Mouse (Mus musculus): Measurements from ENCODE around the gene Ankrd34b. TPM values are rescaled to one million over a fixed set of nuclear protein-coding genes. Genes with fewer than 3 reads are reported as not detected.

Gene Ankrd34b
- 0.37 and 0.43 TPM in 2 replicates for polyA plus RNA-seq (2015; fragmentation: Nextera tagmentation; extraction: Ambion mirVana)

GRCm38 (mm10) chr13:92425758-92426264, at the start of gene Ankrd34b:
Ankrd34b (plus strand) TSS chr13:92425896.
- Histone ChIP-seq H3K9me3 (replicated peaks) (no peaks in the 10 kb centered on the region), H3K27me3 (peaks cover 65% of the 10 kb centered on the region)
- peak; percentile 85 for ATAC-seq

GRCm38 (mm10) chr13:92387367-92387766, 38.3 kb upstream of the Ankrd34b start:
- no peak overlapping the region for H3K9ac ChIP-seq
- H3K4me3 ChIP-seq, result no peak overlapping the region

More at GRCm38 (mm10) chr13:92425758-92426264, at the start of gene Ankrd34b:
- Histone ChIP-seq H3K4me3 (peak within 1 kb of the TSS; percentile 62), H3K4me1 (peaks cover 11% of the 10 kb centered on the region), H3K36me3 (ENCODE audit: poor library complexity, severe bottlenecking) (no peaks in the 10 kb centered on the region), H3K4me2 (peak within 1 kb of the TSS; percentile 99), H3K9ac (peak within 1 kb of the TSS; percentile 65), H3K27ac (no peak within 1 kb of the TSS)
- under 1% methylated on average over 25 of the region's 54 CpGs for WGBS

GRCm38 (mm10) chr13:92393047-92393661, 32.5 kb upstream of the Ankrd34b start:
- 64% methylated on average over 12 of the region's 12 CpGs for WGBS
- ATAC-seq, result no peak
- no peak overlapping the region for H3K4me3 ChIP-seq
- H3K4me2 ChIP-seq, result no peak overlapping the region
- no peaks in the 10 kb centered on the region for H3K27me3 ChIP-seq
- H3K4me1 ChIP-seq, result no peaks in the 10 kb centered on the region
- no peaks in the 10 kb centered on the region for H3K9me3 ChIP-seq (replicated peaks)
- no peak overlapping the region for H3K27ac ChIP-seq
- H3K36me3 ChIP-seq (ENCODE audit: poor library complexity, severe bottlenecking), result no peaks in the 10 kb centered on the region
- no peak overlapping the region for H3K9ac ChIP-seq

More at GRCm38 (mm10) chr13:92387367-92387766, 38.3 kb upstream of the Ankrd34b start:
- no peaks in the 10 kb centered on the region for H3K4me1 ChIP-seq
- no peak for ATAC-seq
- no peak overlapping the region for H3K4me2 ChIP-seq
- H3K27me3 ChIP-seq, result no peaks in the 10 kb centered on the region
- H3K36me3 ChIP-seq (ENCODE audit: poor library complexity, severe bottlenecking), result peaks cover 16% of the 10 kb centered on the region
- WGBS, result 89% methylated on average over 3 of the region's 3 CpGs
- H3K9me3 ChIP-seq (replicated peaks), result no peaks in the 10 kb centered on the region
- H3K27ac ChIP-seq, result no peak overlapping the region

GRCm38 (mm10) chr13:92398491-92399384, 27.0 kb upstream of the Ankrd34b start:
- Histone ChIP-seq H3K27me3 (no peaks in the 10 kb centered on the region), H3K4me3 (no peak overlapping the region), H3K9me3 (replicated peaks) (no peaks in the 10 kb centered on the region), H3K36me3 (ENCODE audit: poor library complexity, severe bottlenecking) (no peaks in the 10 kb centered on the region), H3K4me2 (no peak overlapping the region), H3K4me1 (no peaks in the 10 kb centered on the region), H3K9ac (no peak overlapping the region), H3K27ac (no peak overlapping the region)
- 64% methylated on average over 11 of the region's 11 CpGs for WGBS
- peak; percentile 27; the same call in 1 of the 2 replicates for ATAC-seq

- no peaks in the 10 kb centered on the region for H3K36me3 ChIP-seq (ENCODE audit: poor library complexity, severe bottlenecking)
- H3K9ac ChIP-seq, result no peak overlapping the region
- H3K4me3 ChIP-seq, result no peak overlapping the region
- H3K27ac ChIP-seq, result no peak overlapping the region
- WGBS, result 84% methylated on average over 2 of the region's 2 CpGs
- H3K4me2 ChIP-seq, result no peak overlapping the region
- H3K4me1 ChIP-seq, result no peaks in the 10 kb centered on the region
- ATAC-seq, result no peak
- no peaks in the 10 kb centered on the region for H3K9me3 ChIP-seq (replicated peaks)
- no peaks in the 10 kb centered on the region for H3K27me3 ChIP-seq
These were observed 23.6 kb upstream of the Ankrd34b start for GRCm38 (mm10) chr13:92402063-92402462.

GRCm38 (mm10) chr13:92403496-92403895, 22.2 kb upstream of the Ankrd34b start:
- Histone ChIP-seq H3K27ac (no peak overlapping the region), H3K4me2 (no peak overlapping the region), H3K36me3 (ENCODE audit: poor library complexity, severe bottlenecking) (no peaks in the 10 kb centered on the region), H3K27me3 (no peaks in the 10 kb centered on the region), H3K9ac (no peak overlapping the region), H3K4me3 (no peak overlapping the region), H3K4me1 (no peaks in the 10 kb centered on the region), H3K9me3 (replicated peaks) (no peaks in the 10 kb centered on the region)
- no peak for ATAC-seq
- 90% methylated on average over 3 of the region's 3 CpGs for WGBS

GRCm38 (mm10) chr13:92410486-92410885, 15.2 kb upstream of the Ankrd34b start:
- Histone ChIP-seq H3K4me1 (no peaks in the 10 kb centered on the region), H3K27me3 (no peaks in the 10 kb centered on the region), H3K9me3 (replicated peaks) (no peaks in the 10 kb centered on the region), H3K27ac (no peak overlapping the region), H3K9ac (no peak overlapping the region), H3K36me3 (ENCODE audit: poor library complexity, severe bottlenecking) (no peaks in the 10 kb centered on the region), H3K4me3 (no peak overlapping the region), H3K4me2 (no peak overlapping the region)
- WGBS, result 70% methylated on average over 2 of the region's 2 CpGs
- ATAC-seq, result no peak

- Histone ChIP-seq H3K36me3 (ENCODE audit: poor library complexity, severe bottlenecking) (no peaks in the 10 kb centered on the region), H3K4me2 (no peak overlapping the region), H3K27me3 (peaks cover 21% of the 10 kb centered on the region), H3K4me1 (no peaks in the 10 kb centered on the region), H3K9me3 (replicated peaks) (no peaks in the 10 kb centered on the region), H3K9ac (no peak overlapping the region), H3K27ac (no peak overlapping the region), H3K4me3 (no peak overlapping the region)
- 91% methylated on average over 11 of the region's 11 CpGs for WGBS
- no peak for ATAC-seq
These were observed 6.1 kb upstream of the Ankrd34b start for GRCm38 (mm10) chr13:92419630-92420029.

GRCm38 (mm10) chr13:92423711-92424110, 2.0 kb upstream of the Ankrd34b start:
- Histone ChIP-seq H3K4me3 (no peak overlapping the region), H3K36me3 (ENCODE audit: poor library complexity, severe bottlenecking) (no peaks in the 10 kb centered on the region), H3K4me1 (peaks cover 11% of the 10 kb centered on the region), H3K9ac (no peak overlapping the region), H3K4me2 (no peak overlapping the region), H3K27me3 (peaks cover 60% of the 10 kb centered on the region), H3K9me3 (replicated peaks) (no peaks in the 10 kb centered on the region), H3K27ac (no peak overlapping the region)
- 62% methylated on average over 3 of the region's 3 CpGs for WGBS
- ATAC-seq, result no peak

- Histone ChIP-seq H3K27me3 (peaks cover 65% of the 10 kb centered on the region), H3K9ac (peak overlapping the region; percentile 65), H3K36me3 (ENCODE audit: poor library complexity, severe bottlenecking) (no peaks in the 10 kb centered on the region), H3K4me1 (peaks cover 11% of the 10 kb centered on the region), H3K4me2 (peak overlapping the region; percentile 99), H3K9me3 (replicated peaks) (no peaks in the 10 kb centered on the region), H3K27ac (no peak overlapping the region), H3K4me3 (peak overlapping the region; percentile 62)
- WGBS, result under 1% methylated on average over 68 of the region's 92 CpGs
- peak; percentile 77 for ATAC-seq
These were observed 777 bp downstream of the Ankrd34b start for GRCm38 (mm10) chr13:92426294-92427051.

- no peak for ATAC-seq
- Histone ChIP-seq H3K4me1 (peaks cover 11% of the 10 kb centered on the region), H3K9ac (no peak overlapping the region), H3K36me3 (ENCODE audit: poor library complexity, severe bottlenecking) (no peaks in the 10 kb centered on the region), H3K27me3 (peaks cover 65% of the 10 kb centered on the region), H3K4me2 (peak overlapping the region; percentile 99), H3K27ac (no peak overlapping the region), H3K9me3 (replicated peaks) (no peaks in the 10 kb centered on the region), H3K4me3 (peak overlapping the region; percentile 62)
- WGBS, result 49% methylated on average over 4 of the region's 4 CpGs
These were observed 1.7 kb downstream of the Ankrd34b start for GRCm38 (mm10) chr13:92427351-92427855.

Measured in forebrain, embryonic 13.5 days (tissue).